Mouse (Mus musculus) midbrain, embryonic 10.5 days (tissue): ENCODE data around the gene Rassf1. TPM values are rescaled to one million over a fixed set of nuclear protein-coding genes. Genes with fewer than 3 reads are reported as not detected.

Experiments used
- DNase-seq: peaks from one replicate; pipeline ENCODE4 v3.0.0-alpha.2; 2017; ENCODE audit warnings: low spot score
- H3K27ac ChIP-seq: fragments of 300-500 bp; sonication (generic); replicated peaks from 2 replicates; pipeline ENCODE4 v1.5.1; 2016; ENCODE audit warnings: mild to moderate bottlenecking
- H3K27me3 ChIP-seq: fragments of 300-500 bp; sonication (generic); 2 replicates; pipeline ENCODE4 v1.6.1; 2016; ENCODE audit warnings: low read depth, mild to moderate bottlenecking; ENCODE audit not compliant: poor library complexity, severe bottlenecking
- H3K36me3 ChIP-seq: fragments of 300-500 bp; sonication (generic); 2 replicates; pipeline ENCODE4 v1.6.1; 2016; ENCODE audit warnings: mild to moderate bottlenecking, moderate library complexity
- H3K4me1 ChIP-seq: fragments of 300-500 bp; sonication (generic); 2 replicates; pipeline ENCODE4 v1.6.1; 2016
- H3K4me3 ChIP-seq: fragments of 300-500 bp; sonication (generic); 2 replicates; pipeline ENCODE4 v1.5.1; 2016; ENCODE audit warnings: mild to moderate bottlenecking, moderate library complexity
- H3K9me3 ChIP-seq: fragments of 300-500 bp; sonication (generic); replicated peaks from 2 replicates; pipeline ENCODE4 v1.6.1; 2016; ENCODE audit warnings: mild to moderate bottlenecking
- WGBS: fragments of 180-500 bp; shearing (Covaris S2); methylation state at CpG from one replicate; pipeline ENCODE4 v1.1.7; 2016; 5-methylcytosine and 5-hydroxymethylcytosine counted together
- polyA plus RNA-seq: library from polyadenylated mRNA; unstranded; fragments of >200 nt; fragmentation: Nextera tagmentation; extraction: Ambion mirVana; gene quantifications from 2 replicates; pipeline ENCODE4 v1.2.1, GENCODE M21; 2016

Rassf1 gene
- 54.2 and 54.8 TPM in 2 replicates for polyA plus RNA-seq

DNA sequence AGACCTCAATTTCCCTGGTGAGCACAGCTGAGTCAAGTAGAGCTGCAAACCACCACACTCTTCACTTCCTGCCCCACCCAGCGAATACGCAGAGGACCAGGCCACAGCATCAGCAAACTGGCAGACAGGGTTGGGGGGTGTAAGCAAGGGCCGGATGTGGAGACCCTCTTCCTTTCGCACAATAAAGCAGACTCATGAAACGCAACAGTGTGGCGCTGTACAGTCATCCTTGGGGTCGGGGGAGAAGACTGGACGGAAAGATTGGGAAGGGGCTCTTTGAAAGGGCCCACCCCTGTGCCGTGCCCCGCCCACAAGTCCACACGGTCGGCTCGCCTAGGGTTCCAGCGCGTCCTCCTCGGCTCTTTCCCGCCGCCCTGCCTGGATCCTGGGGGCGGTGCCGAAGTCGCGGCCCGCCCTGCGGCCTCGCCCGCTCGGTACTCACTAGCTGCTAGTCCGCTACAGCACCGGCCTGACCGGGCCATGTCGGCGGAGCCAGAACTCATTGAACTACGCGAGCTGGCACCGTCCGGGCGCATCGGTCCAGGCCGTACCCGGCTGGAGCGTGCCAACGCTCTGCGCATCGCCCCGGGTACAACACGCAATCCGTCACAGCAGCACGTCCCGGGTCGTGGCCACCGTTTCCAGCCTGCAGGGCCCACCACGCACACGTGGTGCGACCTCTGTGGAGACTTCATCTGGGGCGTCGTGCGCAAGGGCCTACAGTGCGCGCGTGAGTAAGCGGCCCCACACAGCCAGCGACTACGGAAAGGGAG is at the start of gene Rassf1:
Gene Rassf1, plus strand, starts transcription at position 439 of the 773 bp plus-strand sequence.
- DNase-seq, result peak; percentile 76
- peak within 1 kb of the TSS; percentile 80 for H3K27ac ChIP-seq
- peaks cover 82% of the 10 kb centered on the region for H3K4me1 ChIP-seq
- peak within 1 kb of the TSS; percentile 58 for H3K4me3 ChIP-seq
- no peaks in the 10 kb centered on the region for H3K9me3 ChIP-seq
- peaks cover under 1% of the 10 kb centered on the region; the same call in 1 of the 2 replicates for H3K36me3 ChIP-seq
- under 1% methylated on average over 61 of the region's 63 CpGs for WGBS
- H3K27me3 ChIP-seq, result peaks cover 63% of the 10 kb centered on the region

DNA sequence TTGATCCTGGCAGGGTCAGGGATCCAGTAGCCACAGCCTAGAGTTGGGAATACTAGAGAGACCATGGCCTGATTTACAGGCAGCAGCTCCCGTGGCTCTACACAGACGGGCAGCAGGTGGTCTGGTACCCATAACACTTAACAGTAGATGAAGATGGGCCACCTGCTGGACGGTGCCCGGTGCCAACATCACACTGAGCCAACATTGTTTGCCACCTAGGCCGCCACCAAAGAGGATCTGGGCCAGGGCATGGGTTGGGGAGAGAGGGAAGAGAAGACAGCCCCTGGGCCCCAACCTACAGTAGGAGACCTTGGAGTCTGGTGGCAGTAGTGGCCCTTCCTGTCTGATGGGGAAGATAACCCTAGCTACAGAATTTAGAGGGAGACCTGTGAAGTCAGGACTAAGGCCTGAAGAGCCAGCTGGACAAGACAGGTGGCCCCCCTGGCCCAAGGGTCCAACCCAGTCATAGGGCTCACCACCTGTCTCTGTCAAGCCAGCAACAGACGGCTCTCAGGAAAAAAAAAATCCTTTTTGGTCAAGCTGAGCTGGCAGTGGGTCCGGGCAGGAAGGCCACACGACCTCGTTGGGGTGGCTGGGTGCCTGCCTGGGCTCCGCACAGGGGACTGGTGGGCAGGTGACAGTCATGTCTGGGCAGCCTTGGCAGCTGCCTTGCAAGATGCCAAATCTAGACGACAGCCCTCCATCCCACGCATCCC is 49.1 kb upstream of the Rassf1 start:
- WGBS, result 93% methylated on average over 12 of the region's 12 CpGs
- H3K9me3 ChIP-seq, result no peaks in the 10 kb centered on the region
- H3K27me3 ChIP-seq, result peaks cover 9% of the 10 kb centered on the region; the same call in 1 of the 2 replicates
- no peak overlapping the region for H3K4me3 ChIP-seq
- DNase-seq, result no peak
- peaks cover 8% of the 10 kb centered on the region; the same call in 1 of the 2 replicates for H3K4me1 ChIP-seq
- no peaks in the 10 kb centered on the region for H3K36me3 ChIP-seq
- H3K27ac ChIP-seq, result no peak overlapping the region

DNA sequence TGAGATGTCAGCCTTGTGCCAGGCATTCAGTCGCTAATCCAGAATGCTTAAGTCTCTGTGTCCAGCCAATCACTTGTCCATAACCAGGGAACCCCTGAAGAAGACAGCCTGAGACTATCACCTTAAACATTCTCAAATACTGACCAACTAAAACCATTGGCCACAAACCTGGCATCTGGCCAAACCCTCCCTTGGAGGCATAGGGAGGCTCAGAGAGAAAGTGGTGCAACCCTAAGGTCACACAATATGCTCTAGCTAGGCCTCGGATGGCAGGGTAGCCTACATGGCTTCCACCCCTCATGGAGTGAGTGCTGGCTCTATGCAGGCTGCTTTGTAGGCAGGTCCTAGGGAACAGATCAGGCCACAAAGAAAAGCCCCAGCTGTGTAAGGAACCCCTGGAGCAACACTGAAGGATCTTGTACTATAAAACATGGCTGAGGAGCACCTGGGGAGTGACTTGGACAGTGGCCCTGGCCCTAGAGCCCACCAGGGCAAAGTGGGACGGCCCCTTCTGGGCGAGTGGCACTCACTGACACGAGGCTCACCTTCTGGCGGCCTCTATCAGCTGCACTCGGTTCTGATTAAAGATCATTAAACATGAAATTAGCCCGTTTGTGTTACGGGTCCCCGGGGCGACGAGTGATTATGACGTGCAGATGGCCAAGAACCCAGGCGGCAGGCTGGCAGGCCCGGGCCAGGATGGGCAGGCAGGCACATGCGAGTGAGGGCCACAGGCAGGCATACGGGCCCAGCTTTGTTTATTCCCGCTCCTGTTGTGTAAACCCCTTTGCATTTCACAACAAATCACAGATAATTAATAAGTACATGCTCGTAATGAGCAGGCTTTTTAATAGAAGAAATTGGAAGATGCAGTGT is 46.5 kb upstream of the Rassf1 start:
- Histone ChIP-seq H3K27me3 (no peaks in the 10 kb centered on the region), H3K4me1 (peaks cover 18% of the 10 kb centered on the region), H3K4me3 (no peak overlapping the region), H3K9me3 (no peaks in the 10 kb centered on the region), H3K27ac (no peak overlapping the region), H3K36me3 (no peaks in the 10 kb centered on the region)
- no peak for DNase-seq
- 87% methylated on average over 19 of the region's 19 CpGs for WGBS

DNA sequence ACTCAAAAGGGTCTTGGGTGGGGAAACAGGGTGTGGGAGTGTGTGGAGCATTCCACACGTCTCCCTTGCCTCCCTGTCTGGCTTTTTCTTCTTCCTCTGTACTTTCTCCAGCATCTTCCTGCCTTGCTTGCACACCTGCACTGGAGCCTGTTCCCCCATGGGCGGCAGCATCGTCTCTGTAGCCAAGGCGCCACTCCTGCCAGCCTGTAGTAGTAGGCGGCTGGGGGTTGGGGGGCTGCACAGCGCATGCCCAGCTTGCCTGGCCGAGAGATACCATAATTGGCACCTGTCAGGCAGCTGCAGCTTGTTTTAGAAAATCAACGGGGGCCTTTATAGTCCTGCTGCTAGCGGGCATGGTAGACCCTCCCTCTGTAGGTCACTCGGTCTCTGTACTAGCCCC is 43.1 kb upstream of the Rassf1 start:
- no peaks in the 10 kb centered on the region for H3K36me3 ChIP-seq
- peaks cover 43% of the 10 kb centered on the region for H3K4me1 ChIP-seq
- no peak for DNase-seq
- 66% methylated on average over 10 of the region's 10 CpGs for WGBS
- no peak overlapping the region for H3K4me3 ChIP-seq
- H3K9me3 ChIP-seq, result no peaks in the 10 kb centered on the region
- no peak overlapping the region for H3K27ac ChIP-seq
- H3K27me3 ChIP-seq, result 0 out of 2 replicates have a peak, but pooled peaks cover under 1% of the 10 kb centered on the region

GRCm38 (mm10) chr9:107510384-107511100 is 40.8 kb upstream of the Rassf1 start:
- DNase-seq, result no peak
- Histone ChIP-seq H3K27ac (peak overlapping the region; percentile 58; the same call in 1 of the 2 replicates), H3K4me3 (no peak overlapping the region), H3K4me1 (peaks cover 44% of the 10 kb centered on the region), H3K36me3 (no peaks in the 10 kb centered on the region), H3K9me3 (no peaks in the 10 kb centered on the region), H3K27me3 (0 out of 2 replicates have a peak, but pooled peaks cover 9% of the 10 kb centered on the region)
- 92% methylated on average over 14 of the region's 14 CpGs for WGBS

DNA sequence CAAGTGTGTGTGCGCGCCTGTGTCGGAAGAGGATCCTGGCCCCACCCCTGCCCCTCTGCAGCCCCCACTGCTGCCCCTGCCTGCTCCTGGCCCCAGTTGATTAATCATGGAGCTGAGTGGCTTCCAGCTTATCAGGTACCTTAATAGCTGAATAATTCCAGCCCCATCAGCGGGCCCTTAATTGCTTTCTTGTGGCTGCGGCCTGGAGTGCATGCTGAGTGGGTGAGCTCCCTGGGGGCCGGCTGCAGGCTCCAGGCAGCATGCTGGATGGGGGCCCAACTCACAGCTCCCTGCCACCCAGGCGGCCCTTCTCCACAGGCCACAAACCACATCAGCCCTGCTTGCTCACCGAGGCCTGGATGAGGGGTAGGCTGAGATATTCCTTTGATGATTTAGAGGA is 39.9 kb upstream of the Rassf1 start:
- DNase-seq, result no peak
- H3K27ac ChIP-seq, result peak overlapping the region; percentile 58
- no peaks in the 10 kb centered on the region for H3K9me3 ChIP-seq
- no peak overlapping the region for H3K4me3 ChIP-seq
- H3K27me3 ChIP-seq, result 0 out of 2 replicates have a peak, but pooled peaks cover 9% of the 10 kb centered on the region
- H3K4me1 ChIP-seq, result peaks cover 43% of the 10 kb centered on the region
- 61% methylated on average over 8 of the region's 8 CpGs for WGBS
- H3K36me3 ChIP-seq, result no peaks in the 10 kb centered on the region

DNA sequence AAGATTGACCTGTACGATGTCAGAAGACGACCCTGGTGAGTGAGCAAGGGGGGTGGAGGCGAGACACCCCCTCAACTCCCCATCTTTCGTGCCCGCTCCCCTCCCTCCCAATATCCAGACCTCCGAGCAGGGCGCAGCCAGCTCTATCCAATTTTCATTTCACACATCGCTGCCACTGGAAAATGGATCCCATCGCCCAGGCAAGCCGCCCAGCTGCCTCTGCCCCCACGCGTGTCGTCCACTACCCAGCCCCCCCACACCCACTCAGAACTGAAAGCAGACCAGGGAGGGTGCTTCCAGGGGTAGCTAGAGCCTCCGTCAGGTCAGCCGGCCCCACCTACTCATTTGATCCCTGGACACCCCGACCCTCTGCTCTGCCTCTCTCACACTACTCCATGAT is 39.0 kb upstream of the Rassf1 start:
- H3K9me3 ChIP-seq, result no peaks in the 10 kb centered on the region
- H3K36me3 ChIP-seq, result no peaks in the 10 kb centered on the region
- no peak overlapping the region for H3K4me3 ChIP-seq
- H3K27ac ChIP-seq, result peak overlapping the region; percentile 58; the same call in 1 of the 2 replicates
- H3K27me3 ChIP-seq, result 0 out of 2 replicates have a peak, but pooled peaks cover 9% of the 10 kb centered on the region
- no peak for DNase-seq
- peaks cover 41% of the 10 kb centered on the region for H3K4me1 ChIP-seq
- WGBS, result 66% methylated on average over 16 of the region's 16 CpGs

- Histone ChIP-seq H3K27me3 (peaks cover 9% of the 10 kb centered on the region; the same call in 1 of the 2 replicates), H3K9me3 (no peaks in the 10 kb centered on the region), H3K36me3 (no peaks in the 10 kb centered on the region), H3K4me3 (no peak overlapping the region), H3K27ac (no peak overlapping the region), H3K4me1 (peaks cover 32% of the 10 kb centered on the region)
- peak; percentile 86 for DNase-seq
- WGBS, result 27% methylated on average over 14 of the region's 14 CpGs
Observed at GRCm38 (mm10) chr9:107514303-107514955, 36.9 kb upstream of the Rassf1 start.

GRCm38 (mm10) chr9:107520331-107520730 is 31.0 kb upstream of the Rassf1 start:
- Histone ChIP-seq H3K9me3 (no peaks in the 10 kb centered on the region), H3K4me3 (no peak overlapping the region), H3K27ac (peak overlapping the region; percentile 2; the same call in 1 of the 2 replicates), H3K27me3 (peaks cover 32% of the 10 kb centered on the region), H3K36me3 (no peaks in the 10 kb centered on the region), H3K4me1 (peaks cover 28% of the 10 kb centered on the region)
- no peak for DNase-seq
- 53% methylated on average over 6 of the region's 6 CpGs for WGBS

- WGBS, result 76% methylated on average over 5 of the region's 5 CpGs
- Histone ChIP-seq H3K36me3 (no peaks in the 10 kb centered on the region), H3K27me3 (peaks cover 41% of the 10 kb centered on the region), H3K4me3 (no peak overlapping the region), H3K9me3 (no peaks in the 10 kb centered on the region), H3K4me1 (peaks cover 31% of the 10 kb centered on the region), H3K27ac (peak overlapping the region; percentile 49; the same call in 1 of the 2 replicates)
- no peak for DNase-seq
Observed at GRCm38 (mm10) chr9:107521190-107521589, 30.2 kb upstream of the Rassf1 start.

DNA sequence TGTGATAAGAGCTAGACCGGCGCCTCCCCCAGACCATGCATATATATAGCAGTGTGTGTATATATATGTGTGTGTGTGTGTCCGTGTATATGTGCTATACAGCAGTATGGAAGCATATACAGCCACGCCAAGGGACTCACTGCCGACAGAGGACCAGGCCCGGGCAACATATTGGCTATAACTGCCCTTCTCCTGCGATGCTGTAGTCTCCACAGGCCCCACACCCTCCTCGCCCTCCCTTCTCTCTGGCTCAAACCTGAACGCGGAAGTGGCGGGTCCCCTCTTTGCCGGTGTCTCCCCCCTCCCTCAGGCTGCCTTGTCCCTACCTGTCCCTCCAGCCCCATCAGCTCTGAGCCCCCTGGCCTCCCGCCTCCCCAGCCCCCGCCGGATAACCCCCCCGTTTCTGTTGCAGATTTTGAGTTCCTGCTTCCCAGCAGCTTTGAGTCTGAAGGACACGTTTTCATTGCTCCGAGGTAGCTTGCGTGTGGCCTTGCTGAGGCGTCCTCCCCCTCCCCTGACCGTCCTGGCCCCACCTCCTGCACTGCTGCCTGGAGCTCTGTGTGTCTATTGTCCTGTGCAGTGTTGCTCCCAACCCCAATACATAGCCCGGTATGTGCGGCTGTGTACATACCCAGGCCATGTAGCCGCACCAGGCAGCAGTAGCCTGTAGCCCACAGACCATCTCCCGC is 29.5 kb upstream of the Rassf1 start:
- peak overlapping the region; percentile 76 for H3K27ac ChIP-seq

More for the DNA sequence above, 29.5 kb upstream of the Rassf1 start:
- Histone ChIP-seq H3K36me3 (no peaks in the 10 kb centered on the region), H3K4me3 (peak overlapping the region; percentile 36), H3K27me3 (peaks cover 47% of the 10 kb centered on the region), H3K4me1 (peaks cover 38% of the 10 kb centered on the region), H3K9me3 (no peaks in the 10 kb centered on the region)
- DNase-seq, result no peak
- 28% methylated on average over 24 of the region's 25 CpGs for whole genome bisulfite sequencing
